Mouse (Mus musculus) bone marrow macrophage, adult 2 months (primary cell): ENCODE data around the gene Mapkap1.

ENCODE experiments used
- CTCF ChIP-seq: IDR thresholded peaks from 2 replicates; pipeline ENCODE4 v1.5.1; 2012; ENCODE audit warnings: low read depth, mild to moderate bottlenecking, low read length, moderate library complexity
- POLR2A ChIP-seq: IDR thresholded peaks from 2 replicates; pipeline ENCODE4 v1.6.1; 2012; ENCODE audit warnings: mild to moderate bottlenecking, low read depth, low read length, borderline replicate concordance

DNA sequence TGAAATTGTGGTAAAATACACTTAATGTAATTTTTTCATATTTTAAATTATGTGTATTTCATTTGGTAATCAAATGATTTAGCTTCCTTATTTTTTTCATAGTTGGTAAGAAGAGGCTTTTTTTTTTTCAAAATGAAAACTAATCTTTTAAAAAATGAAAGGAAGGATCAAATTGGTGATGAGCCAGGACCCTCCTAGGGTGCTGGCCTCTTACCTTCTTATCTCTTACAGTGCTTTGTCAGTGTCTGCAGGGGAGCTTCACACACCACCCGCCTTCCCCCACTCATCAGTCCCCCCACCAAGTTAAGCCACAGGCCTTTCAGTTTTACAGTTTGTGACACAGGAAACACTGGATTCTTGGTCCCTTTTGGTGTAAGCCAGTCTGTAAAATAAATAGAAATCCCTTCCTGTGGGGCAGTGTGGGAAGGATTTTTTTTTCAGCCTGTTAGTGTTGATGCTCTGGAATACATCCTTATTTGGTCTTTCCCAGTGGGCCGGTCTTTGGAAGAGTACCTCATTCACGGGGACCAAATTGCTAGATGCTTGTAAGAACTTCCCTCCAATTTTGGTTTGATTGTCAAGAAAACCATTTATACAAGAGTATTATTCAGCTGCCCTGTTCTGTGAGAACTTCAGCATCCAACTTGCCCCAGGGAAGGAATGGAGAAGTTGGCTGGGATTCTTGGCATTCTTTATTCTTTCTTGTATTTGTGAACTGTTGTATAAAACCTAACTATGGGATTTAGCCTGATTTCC lies 97.6 kb downstream of the Mapkap1 start:
- TF ChIP-seq CTCF (no peak), POLR2A (no peak)
